Mouse (Mus musculus) heart, postnatal 14 days (tissue): ENCODE measurements around the gene Slc6a1. TPM values are rescaled to one million over a fixed set of nuclear protein-coding genes. Genes with fewer than 3 reads are reported as not detected.
A peak's percentile ranks its signal among the peaks of the same experiment; 100 is the strongest.
"Not testable (repeated sequence)": the region's sequence is repeated elsewhere in the genome, so short reads cannot be mapped to it uniquely, and the experiment has no call there.

Source experiments
- DNase-seq, 2 experiments: peaks; one replicate each; pipeline ENCODE4 v3.0.0; 2021 to 2022
- intact Hi-C: fragments of 180-260 bp; cut with DNase I; formaldehyde crosslinking; loops from one replicate; pipeline ENCODE4 v1.15.1; 2025
- total RNA-seq, 2 experiments: library from RNA; stranded (reverse); gene quantifications; 2 replicates each; pipeline ENCODE4 v1.2.3; 2021

Slc6a1 gene
- total RNA-seq, 2 experiments from 2014 or later: 0.07 TPM; not detected in 1

- no peak for DNase-seq
- intact Hi-C loops: no loop called here
Measured at GRCm38 (mm10) chr6:114285424-114285823, 3.0 kb downstream of the Slc6a1 start.

GRCm38 (mm10) chr6:114289106-114289505 is 6.7 kb downstream of the Slc6a1 start:
- intact Hi-C loops: no loop called here
- DNase-seq: no peak

- intact Hi-C loops: no loop called here
- DNase-seq: no peak
Measured at GRCm38 (mm10) chr6:114290184-114290583, 7.7 kb downstream of the Slc6a1 start.

GRCm38 (mm10) chr6:114290929-114291328 is 8.5 kb downstream of the Slc6a1 start:
- DNase-seq: no peak
- intact Hi-C loops: no loop called here

GRCm38 (mm10) chr6:114291396-114291795 is 9.0 kb downstream of the Slc6a1 start:
- intact Hi-C loops: no loop called here
- no peak for DNase-seq

GRCm38 (mm10) chr6:114293511-114293910 is 11.1 kb downstream of the Slc6a1 start:
- peak in 1 of 2 experiments; percentile 4 for DNase-seq
- intact Hi-C loops: no loop called here

GRCm38 (mm10) chr6:114295086-114295485 is 12.7 kb downstream of the Slc6a1 start:
- intact Hi-C loops: no loop called here
- no peak for DNase-seq

GRCm38 (mm10) chr6:114297260-114298002 is 15.0 kb downstream of the Slc6a1 start:
- DNase-seq: no peak
- intact Hi-C loops: no loop called here

- intact Hi-C loops: no loop called here
- DNase-seq: no peak
Measured at GRCm38 (mm10) chr6:114299699-114300098, 17.3 kb downstream of the Slc6a1 start.

GRCm38 (mm10) chr6:114300737-114301136 is 18.3 kb downstream of the Slc6a1 start:
- no peak for DNase-seq
- intact Hi-C loops: no loop called here

GRCm38 (mm10) chr6:114304668-114305067 is 22.2 kb downstream of the Slc6a1 start:
- no peak for DNase-seq
- intact Hi-C loops: no loop called here

- no peak for DNase-seq
- intact Hi-C loops: no loop called here
Measured at GRCm38 (mm10) chr6:114320511-114320910, 38.1 kb downstream of the Slc6a1 start.

- DNase-seq: no peak
- intact Hi-C loops: no loop called here
Measured at GRCm38 (mm10) chr6:114321146-114321545, 38.7 kb downstream of the Slc6a1 start.

- DNase-seq: no peak
- intact Hi-C loops: no loop called here
Measured at GRCm38 (mm10) chr6:114322914-114323313, 40.5 kb downstream of the Slc6a1 start.

- intact Hi-C loops: no loop called here
- no peak for DNase-seq
Measured at GRCm38 (mm10) chr6:114324808-114325207, 42.4 kb downstream of the Slc6a1 start.

GRCm38 (mm10) chr6:114329597-114330470 is 47.4 kb downstream of the Slc6a1 start:
- DNase-seq: no peak
- intact Hi-C loops: no loop called here

GRCm38 (mm10) chr6:114331926-114332325 is 49.5 kb downstream of the Slc6a1 start:
- intact Hi-C loops: no loop called here
- no peak for DNase-seq

GRCm38 (mm10) chr6:114336128-114336943 is 53.9 kb downstream of the Slc6a1 start:
- intact Hi-C loops: no loop called here
- DNase-seq: no peak

GRCm38 (mm10) chr6:114336944-114337215 is 54.4 kb downstream of the Slc6a1 start:
- no peak for DNase-seq
- intact Hi-C loops: no loop called here

GRCm38 (mm10) chr6:114341381-114341780 is 58.9 kb downstream of the Slc6a1 start:
- DNase-seq, intact Hi-C loops: not testable (repeated sequence)

GRCm38 (mm10) chr6:114343740-114344139 is 61.3 kb downstream of the Slc6a1 start:
- peak; percentile 34 to 71 for DNase-seq
- intact Hi-C loops: loop anchor here (1.0 to 2.0 kb wide), 4 partner anchors 117 to 355 kb away; no protein-coding TSS in a partner anchor
